Mouse (Mus musculus) liver, embryonic 14.5 days (tissue): ENCODE data around the gene Cmtm5. TPM values are rescaled to one million over a fixed set of nuclear protein-coding genes. Genes with fewer than 3 reads are reported as not detected.

Experiments used
- ATAC-seq: fragments of 200-750 bp; cut with Nextera tagmentation; 2 replicates; pipeline ENCODE4 v1.8.0; 2017; ENCODE audit warnings: moderate number of reproducible peaks, mild to moderate bottlenecking, moderate library complexity; ENCODE audit not compliant: insufficient read depth
- DNase-seq, 3 experiments: peaks; one replicate each; pipeline ENCODE4 v3.0.0-alpha.2; 2012 to 2013; ENCODE audit warnings: low read depth in 3 of 3, low spot score in 3 of 3
- H3K27ac ChIP-seq: fragments of 300-500 bp; sonication (generic); 2 replicates; pipeline ENCODE4 v1.5.1; 2014; ENCODE audit warnings: moderate library complexity, mild to moderate bottlenecking, control low read depth, inconsistent platforms
- H3K27me3 ChIP-seq: fragments of 300-500 bp; sonication (generic); 2 replicates; pipeline ENCODE4 v1.6.1; 2014; ENCODE audit warnings: mild to moderate bottlenecking, low read length, moderate library complexity; ENCODE audit not compliant: control insufficient read depth, insufficient read depth
- H3K36me3 ChIP-seq: fragments of 300-500 bp; sonication (generic); replicated peaks from 2 replicates; pipeline ENCODE4 v1.6.1; 2014; ENCODE audit warnings: low read depth; ENCODE audit not compliant: control insufficient read depth, insufficient read depth
- H3K4me1 ChIP-seq, 2 experiments: fragments of 200-500 bp in 1 of 2; fragments of 300-500 bp in 1 of 2; sonication (generic) in 1 of 2; replicated peaks; 2 replicates each; pipeline ENCODE4 v1.6.1; 2012 to 2014; ENCODE audit warnings: antibody characterized with exemption in 1 of 2, inconsistent platforms in 1 of 2, low read length in 1 of 2; ENCODE audit not compliant: control insufficient read depth in 2 of 2, insufficient read depth in 2 of 2
- H3K4me2 ChIP-seq: fragments of 300-500 bp; sonication (generic); 2 replicates; pipeline ENCODE4 v1.6.1; 2014; ENCODE audit warnings: low read depth, mild to moderate bottlenecking, control low read depth, moderate library complexity
- H3K4me3 ChIP-seq, 2 experiments: fragments of 200-500 bp in 1 of 2; fragments of 300-500 bp in 1 of 2; sonication (generic) in 1 of 2; 2 replicates each; pipeline ENCODE4 v1.5.1; 2012 to 2014; ENCODE audit warnings: low read depth in 2 of 2, low read length in 2 of 2, mild to moderate bottlenecking in 2 of 2, control low read depth in 1 of 2, inconsistent platforms in 1 of 2, moderate library complexity in 1 of 2; ENCODE audit not compliant: insufficient read depth in 1 of 2
- H3K9ac ChIP-seq: fragments of 300-500 bp; sonication (generic); replicated peaks from 2 replicates; pipeline ENCODE4 v1.6.1; 2014; ENCODE audit warnings: mild to moderate bottlenecking, control low read depth, moderate library complexity
- H3K9me3 ChIP-seq: fragments of 300-500 bp; sonication (generic); 2 replicates; pipeline ENCODE4 v1.6.1; 2016; ENCODE audit warnings: low read length, mixed read lengths; ENCODE audit not compliant: control insufficient read depth
- CTCF ChIP-seq: IDR thresholded peaks from 2 replicates; pipeline ENCODE4 v1.5.1; 2016; ENCODE audit warnings: antibody characterized with exemption, low read depth, control low read depth
- EP300 ChIP-seq: IDR thresholded peaks from 2 replicates; pipeline ENCODE4 v1.6.1; 2016; ENCODE audit warnings: antibody characterized with exemption, low read depth
- WGBS: fragments of 180-500 bp; shearing (Covaris S2); extraction: QIAGEN DNeasy Blood & Tissue Kit; methylation state at CpG from one replicate; pipeline ENCODE4 v1.1.7; 2014; ENCODE audit not compliant: insufficient replicate concordance; 5-methylcytosine and 5-hydroxymethylcytosine counted together
- polyA plus RNA-seq, 2 experiments: library from polyadenylated mRNA; depleted of rRNA in 1 of 2; stranded (reverse) in 1 of 2; unstranded in 1 of 2; fragments of >200 nt; fragmentation: Nextera tagmentation in 1 of 2; extraction: Ambion mirVana in 1 of 2; gene quantifications; 2 replicates each; pipeline versions ENCODE4 v1.2.1 to v1.2.3; 2012 to 2014

Gene Cmtm5
- polyA plus RNA-seq, 2 experiments = 0.04 TPM; not detected in 1

GRCm38 (mm10) chr14:54912886-54913285 is 23.2 kb upstream of the Cmtm5 start, which contains the start of gene Slc22a17:
Gene Slc22a17 (minus strand): TSS chr14:54913132.
- TF ChIP-seq CTCF = no peak
- TF ChIP-seq EP300 = no peak
- Histone ChIP-seq H3K36me3 (no peaks in the 10 kb centered on the region), H3K9me3 (no peaks in the 10 kb centered on the region), H3K4me2 (peak within 1 kb of the TSS; percentile 58), H3K27me3 (peaks cover 40% of the 10 kb centered on the region), H3K4me1 (no peaks in the 10 kb centered on the region), H3K4me3 (peak within 1 kb of the TSS; percentile 35 to 55), H3K9ac (0 out of 2 replicates have a peak within 1 kb of the TSS, but pooled peaks have one; percentile 15), H3K27ac (no peak within 1 kb of the TSS)
- no peak for DNase-seq
- ATAC-seq = no peak
- under 1% methylated on average over 28 of the region's 28 CpGs for WGBS

- WGBS = 21% methylated on average over 10 of the region's 10 CpGs
- Histone ChIP-seq H3K4me1 (no peaks in the 10 kb centered on the region), H3K27ac (no peak overlapping the region)
Measured at GRCm38 (mm10) chr14:54913343-54913742, 22.7 kb upstream of the Cmtm5 start.

GRCm38 (mm10) chr14:54920076-54920685 is 15.9 kb upstream of the Cmtm5 start:
- H3K4me3 ChIP-seq = no peak overlapping the region
- H3K4me1 ChIP-seq = peaks cover 8 to 11% of the 10 kb centered on the region in 2 experiments
- H3K36me3 ChIP-seq = no peaks in the 10 kb centered on the region
- DNase-seq (no peak), ATAC-seq (no peak)
- H3K27me3 ChIP-seq = peaks cover 5% of the 10 kb centered on the region
- TF ChIP-seq CTCF (no peak), EP300 (no peak)
- no peaks in the 10 kb centered on the region for H3K9me3 ChIP-seq
- no peak overlapping the region for H3K4me2 ChIP-seq
- H3K9ac ChIP-seq = no peak overlapping the region
- no peak overlapping the region for H3K27ac ChIP-seq
- WGBS = 72% methylated on average over 16 of the region's 16 CpGs

More at GRCm38 (mm10) chr14:54913343-54913742, 22.7 kb upstream of the Cmtm5 start:
- DNase-seq = no peak
- no peaks in the 10 kb centered on the region for H3K9me3 ChIP-seq
- H3K27me3 ChIP-seq = peaks cover 40% of the 10 kb centered on the region
- ATAC-seq = no peak
- H3K4me3 ChIP-seq = peak overlapping the region; percentile 18 to 55; a peak in 3 of 4 replicates
- no peak overlapping the region for H3K9ac ChIP-seq
- no peaks in the 10 kb centered on the region for H3K36me3 ChIP-seq
- TF ChIP-seq EP300 (no peak), CTCF (no peak)
- H3K4me2 ChIP-seq = peak overlapping the region; percentile 58

GRCm38 (mm10) chr14:54924641-54925348 is 11.3 kb upstream of the Cmtm5 start:
- H3K27ac ChIP-seq = no peak overlapping the region
- H3K4me2 ChIP-seq = peak overlapping the region; percentile 42
- no peak for TF ChIP-seq CTCF
- TF ChIP-seq EP300 = no peak
- ATAC-seq (peak; percentile 83), DNase-seq (peak; percentile 27 to 50 (median 31))
- no peak overlapping the region for H3K9ac ChIP-seq
- no peak overlapping the region for H3K4me3 ChIP-seq
- peaks cover 43% of the 10 kb centered on the region for H3K27me3 ChIP-seq
- WGBS = 34% methylated on average over 7 of the region's 7 CpGs
- no peaks in the 10 kb centered on the region for H3K36me3 ChIP-seq
- H3K4me1 ChIP-seq = peaks cover 8 to 12% of the 10 kb centered on the region in 2 experiments
- H3K9me3 ChIP-seq = no peaks in the 10 kb centered on the region
